Mouse (Mus musculus): ENCODE results near the gene Ppil2.

Gene Ppil2

GRCm38 (mm10) chr16:17040716-17041115, 70.3 kb downstream of the Ppil2 start:
- DNase-seq (ENCODE audit: low spot score in 2 of 2), result no peak

Measured in right cerebral cortex, postnatal 10 days (tissue).